Mouse (Mus musculus) thymus, postnatal 25 days (tissue): ENCODE results near the gene Cyp2c23.

Source experiments
- DNase-seq: peaks from one replicate; pipeline ENCODE4 v3.0.0; 2022

The Cyp2c23 gene

DNA sequence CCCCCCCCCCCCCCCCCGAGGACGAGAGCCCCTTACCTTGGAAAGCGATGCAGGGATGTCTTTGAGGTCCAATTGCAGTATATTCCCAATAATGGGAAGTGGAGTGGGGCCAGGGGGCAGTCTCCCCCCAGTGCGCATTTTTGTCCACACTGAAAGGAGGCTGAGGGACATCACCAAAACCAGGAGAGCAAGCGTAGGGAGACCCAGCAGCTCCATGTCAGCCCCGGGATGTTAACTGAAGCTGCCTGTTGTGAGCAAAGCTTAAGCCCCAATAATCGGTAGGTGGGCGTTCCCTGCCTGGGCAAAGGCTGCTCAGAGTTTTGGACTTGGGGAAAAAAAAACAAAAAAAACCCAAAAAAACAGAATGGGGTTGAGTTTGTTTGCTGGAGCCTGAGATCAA, at the start of gene Cyp2c23:
Gene Cyp2c23, minus strand, starts transcription at position 237 of the 400 bp plus-strand sequence.
- no peak for DNase-seq

- DNase-seq: no peak
Measured at GRCm38 (mm10) chr19:44077024-44077423, 48.0 kb upstream of the Cyp2c23 start.

DNA sequence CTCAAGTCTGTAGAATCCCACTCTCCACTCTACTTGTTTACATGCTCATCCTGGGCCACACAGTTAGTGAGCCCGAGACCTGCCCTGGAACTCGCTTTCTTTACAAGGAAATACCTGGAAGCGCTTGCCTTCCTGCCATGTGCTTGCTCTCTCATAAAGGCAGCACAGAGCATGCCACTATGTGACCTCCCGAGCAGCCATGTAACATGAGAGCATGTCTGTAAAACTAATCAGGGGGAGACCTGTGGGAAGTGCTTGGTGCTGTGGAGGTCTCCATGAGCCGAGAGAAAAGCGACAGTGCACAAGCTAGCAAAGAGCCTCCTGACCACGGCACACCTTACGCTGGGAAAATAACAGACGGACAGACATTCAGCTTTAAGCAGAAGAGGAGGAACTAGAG, 47.4 kb upstream of the Cyp2c23 start:
- DNase-seq: no peak

DNA sequence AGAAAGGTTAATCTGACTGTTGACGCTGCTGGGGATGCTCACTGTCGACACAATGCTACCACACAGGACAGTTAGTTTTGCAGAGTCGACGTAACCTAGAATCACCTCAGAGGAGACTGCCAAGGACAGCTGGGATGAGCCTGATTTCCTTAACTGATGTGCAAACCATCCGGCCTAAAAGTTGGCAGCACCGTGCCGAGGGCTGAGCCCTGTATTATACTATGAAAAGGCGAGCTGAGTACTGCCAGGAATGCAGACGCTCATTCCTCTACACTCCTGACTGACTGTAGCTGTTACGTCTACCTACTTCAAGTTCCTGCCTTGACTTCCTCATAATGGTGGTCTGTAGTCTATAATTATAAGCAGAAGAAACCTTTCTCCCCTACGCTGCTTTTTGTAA, 46.0 kb upstream of the Cyp2c23 start:
- DNase-seq: no peak

DNA sequence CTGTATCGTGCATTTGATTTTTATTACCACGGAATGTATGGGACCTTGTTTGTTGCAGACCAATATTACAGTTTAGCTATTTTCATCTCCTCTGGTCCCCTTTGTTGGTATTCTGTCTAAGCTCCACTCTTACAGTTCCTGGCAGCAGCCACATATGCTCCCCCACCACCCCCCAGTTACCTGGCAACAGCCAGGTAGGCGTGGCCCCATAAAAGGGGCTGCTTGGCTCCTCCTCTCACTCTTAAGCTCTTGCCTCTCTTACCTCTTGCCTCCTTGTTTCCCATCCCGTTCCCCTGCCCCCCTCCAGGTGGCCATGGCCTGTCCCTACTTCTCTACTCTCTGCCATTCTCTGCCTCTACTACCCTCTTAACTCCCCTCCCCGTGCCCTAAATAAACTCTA, 42.2 kb upstream of the Cyp2c23 start:
- DNase-seq: no peak

DNA sequence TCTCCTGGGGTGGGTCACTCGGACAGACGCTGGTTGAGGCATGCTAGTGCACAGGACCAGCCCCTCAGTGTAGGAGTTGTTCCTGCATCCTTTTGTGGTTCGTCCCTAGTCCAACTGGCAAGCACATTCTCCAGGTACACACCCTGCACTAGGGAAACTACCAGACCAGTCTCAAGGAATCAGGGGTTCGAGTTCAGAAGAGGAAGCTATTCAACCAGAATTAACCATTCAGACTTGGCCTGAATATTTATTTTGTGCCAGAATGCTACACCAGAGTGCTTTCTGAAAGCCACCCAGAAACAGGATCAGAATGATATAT, 40.9 kb upstream of the Cyp2c23 start:
- DNase-seq: no peak

GRCm38 (mm10) chr19:44069121-44069913, 40.3 kb upstream of the Cyp2c23 start, which contains the start of gene Erlin1:
Gene Erlin1, minus strand, starts transcription at chr19:44069785.
- DNase-seq: peak; percentile 89

GRCm38 (mm10) chr19:44068232-44068631, 39.2 kb upstream of the Cyp2c23 start:
- no peak for DNase-seq

- DNase-seq: no peak
Measured at GRCm38 (mm10) chr19:44067323-44068049, 38.5 kb upstream of the Cyp2c23 start.

DNA sequence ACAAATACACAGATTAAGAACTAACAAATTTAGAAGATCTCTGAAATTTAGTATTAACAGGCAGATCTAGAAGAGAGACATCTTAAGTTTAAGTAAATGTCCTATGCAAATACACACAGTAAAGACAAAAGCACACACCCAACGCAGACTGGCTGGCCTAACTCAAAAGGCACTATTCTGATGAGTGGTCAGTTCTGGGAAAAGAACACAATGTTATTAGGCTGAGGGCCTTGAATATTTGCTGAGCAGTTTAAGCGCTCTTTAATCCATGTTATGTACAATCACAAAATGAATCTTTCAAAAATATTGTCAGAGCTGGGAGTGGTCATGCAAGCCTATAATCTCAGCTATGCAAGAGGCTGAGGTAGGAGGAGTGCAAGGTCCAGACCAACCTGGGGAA, 35.7 kb upstream of the Cyp2c23 start:
- no peak for DNase-seq

GRCm38 (mm10) chr19:44063773-44064172, 34.8 kb upstream of the Cyp2c23 start:
- DNase-seq: no peak

- no peak for DNase-seq
Measured at GRCm38 (mm10) chr19:44060226-44060625, 31.2 kb upstream of the Cyp2c23 start.

DNA sequence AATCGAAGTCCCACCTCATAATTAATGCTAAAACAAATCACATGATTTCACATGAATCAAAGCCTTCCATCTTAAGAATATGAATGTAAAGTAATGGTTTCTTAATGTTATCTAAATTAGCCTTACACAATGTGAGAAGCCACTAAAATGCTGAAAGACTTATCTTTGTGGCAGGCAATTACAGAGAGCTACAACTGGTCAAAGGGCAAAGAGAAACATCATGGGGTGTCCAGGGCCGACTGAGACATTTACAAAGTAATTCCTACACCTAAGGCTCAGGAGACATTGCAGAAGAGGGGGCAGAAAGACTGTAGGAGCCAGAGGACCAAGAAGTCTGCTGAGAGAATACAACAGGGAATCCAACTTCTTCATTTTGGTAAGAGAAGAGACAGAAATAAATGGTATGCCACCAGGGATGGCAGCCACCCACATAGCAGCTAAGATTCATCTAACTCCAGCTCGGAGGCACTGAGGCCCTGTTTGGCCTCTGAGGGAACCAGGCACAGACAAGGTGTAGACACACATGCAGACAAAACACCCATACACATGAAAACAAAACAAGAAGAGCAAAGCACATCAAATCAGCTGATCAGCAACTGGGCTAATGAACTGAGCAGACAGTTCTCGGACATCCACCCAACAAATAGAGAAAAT, 26.3 kb upstream of the Cyp2c23 start:
- no peak for DNase-seq

DNA sequence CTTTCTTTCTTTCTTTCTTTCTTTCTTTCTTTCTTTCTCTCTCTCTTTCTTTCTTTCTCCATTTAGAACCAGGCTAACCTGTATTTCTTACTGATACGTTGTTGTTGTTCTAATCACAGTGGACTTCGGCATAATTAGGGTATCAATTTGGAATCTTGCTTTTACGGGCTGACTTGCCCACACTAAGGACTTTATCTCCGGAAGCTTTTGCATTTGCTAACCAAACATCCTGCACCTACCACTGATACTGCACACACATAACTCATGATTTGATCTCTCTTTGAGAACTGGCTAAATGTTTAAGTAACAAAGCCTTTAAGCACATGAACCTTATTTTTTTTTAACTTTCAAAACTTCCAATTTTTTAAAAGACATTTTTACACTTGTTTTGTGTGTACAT, 21.4 kb upstream of the Cyp2c23 start:
- DNase-seq: no peak

- no peak for DNase-seq
Measured at GRCm38 (mm10) chr19:44049282-44049681, 20.3 kb upstream of the Cyp2c23 start.

GRCm38 (mm10) chr19:44045847-44046246, 16.8 kb upstream of the Cyp2c23 start:
- no peak for DNase-seq

DNA sequence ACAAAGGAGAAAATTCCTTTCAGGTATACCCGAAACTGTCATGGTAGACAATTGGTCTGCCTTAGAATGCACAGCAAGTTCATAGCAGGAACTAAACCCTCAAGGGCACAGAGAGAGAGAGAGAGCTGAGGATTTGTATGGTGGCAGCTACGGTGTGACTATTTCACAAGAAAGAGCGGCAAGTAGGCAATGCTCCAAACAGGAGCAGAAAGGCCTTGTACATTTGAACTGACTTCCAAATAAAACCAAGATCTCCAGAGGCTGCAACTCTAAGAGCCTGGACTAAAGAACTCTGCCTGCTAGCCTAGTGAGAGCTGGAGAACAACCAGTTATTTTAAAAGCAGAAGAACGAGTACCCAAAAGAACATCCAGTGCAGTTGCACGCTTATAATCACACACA, 13.1 kb upstream of the Cyp2c23 start:
- no peak for DNase-seq

DNA sequence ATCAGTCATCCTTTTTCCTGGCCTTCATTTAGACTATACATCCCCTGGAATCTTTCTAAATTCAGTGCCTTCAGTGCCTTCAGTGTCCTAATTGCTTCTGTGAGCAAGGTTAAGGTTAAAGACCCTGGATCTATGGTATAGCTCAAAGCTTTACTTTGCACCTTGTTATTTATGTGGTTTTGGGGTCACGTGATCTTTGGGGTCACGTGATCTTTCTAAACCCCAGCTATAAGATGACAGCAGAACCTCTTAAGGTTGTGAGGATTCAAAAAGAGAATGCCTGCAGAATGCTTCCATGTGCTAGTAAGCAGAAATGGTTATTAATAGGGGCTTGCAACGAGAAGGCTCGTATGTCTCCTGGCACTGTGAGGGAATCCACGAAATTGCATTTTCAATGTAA, 4.4 kb upstream of the Cyp2c23 start:
- no peak for DNase-seq

GRCm38 (mm10) chr19:44032046-44032744, 3.2 kb upstream of the Cyp2c23 start:
- DNase-seq: no peak

DNA sequence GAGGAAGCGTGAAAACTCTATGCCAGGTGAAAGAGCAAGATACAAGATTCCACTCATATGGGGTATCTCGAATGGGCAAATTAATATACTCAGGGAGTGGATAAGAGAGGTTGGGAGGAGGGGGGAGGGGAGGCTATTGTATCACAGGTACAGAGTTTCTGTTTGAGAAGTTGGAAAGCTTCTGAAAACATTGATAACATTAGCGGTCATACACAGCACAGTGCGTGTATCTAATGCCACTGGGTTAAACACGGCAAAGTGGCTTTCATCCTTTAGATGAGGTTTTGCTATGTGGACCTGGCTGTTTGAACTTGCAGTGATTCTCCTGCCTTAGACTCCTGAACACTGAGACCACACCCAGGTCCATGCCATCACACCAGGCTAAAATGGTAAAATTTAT, 1.0 kb upstream of the Cyp2c23 start:
- no peak for DNase-seq

DNA sequence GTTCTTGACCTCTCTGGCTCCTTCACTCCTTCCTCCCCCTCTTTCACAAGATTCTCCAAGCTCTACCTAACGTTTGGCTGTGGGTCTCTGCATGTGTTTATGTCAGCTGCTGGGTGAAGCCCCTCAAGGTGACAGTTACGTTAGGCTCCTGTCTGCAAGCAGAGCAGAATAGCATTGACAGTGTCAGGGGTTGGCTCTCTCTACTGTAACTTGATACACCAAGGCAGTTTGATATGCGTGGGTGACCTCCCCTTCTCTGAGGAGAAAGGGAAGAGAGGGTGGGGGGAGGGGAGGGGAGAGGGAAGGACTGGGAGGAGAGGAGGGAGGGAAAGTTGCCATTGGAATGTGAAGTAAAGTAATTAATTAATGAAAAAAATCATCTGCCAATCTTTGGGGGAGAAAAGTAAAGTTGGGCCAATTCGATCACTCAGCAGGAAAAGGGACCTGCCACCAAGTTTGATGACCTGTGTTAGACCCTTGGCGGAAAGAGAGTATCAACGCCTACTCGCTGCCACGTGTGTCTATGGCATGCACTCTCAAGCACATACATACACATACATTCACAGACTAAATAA, 2.0 kb downstream of the Cyp2c23 start:
- DNase-seq: no peak

DNA sequence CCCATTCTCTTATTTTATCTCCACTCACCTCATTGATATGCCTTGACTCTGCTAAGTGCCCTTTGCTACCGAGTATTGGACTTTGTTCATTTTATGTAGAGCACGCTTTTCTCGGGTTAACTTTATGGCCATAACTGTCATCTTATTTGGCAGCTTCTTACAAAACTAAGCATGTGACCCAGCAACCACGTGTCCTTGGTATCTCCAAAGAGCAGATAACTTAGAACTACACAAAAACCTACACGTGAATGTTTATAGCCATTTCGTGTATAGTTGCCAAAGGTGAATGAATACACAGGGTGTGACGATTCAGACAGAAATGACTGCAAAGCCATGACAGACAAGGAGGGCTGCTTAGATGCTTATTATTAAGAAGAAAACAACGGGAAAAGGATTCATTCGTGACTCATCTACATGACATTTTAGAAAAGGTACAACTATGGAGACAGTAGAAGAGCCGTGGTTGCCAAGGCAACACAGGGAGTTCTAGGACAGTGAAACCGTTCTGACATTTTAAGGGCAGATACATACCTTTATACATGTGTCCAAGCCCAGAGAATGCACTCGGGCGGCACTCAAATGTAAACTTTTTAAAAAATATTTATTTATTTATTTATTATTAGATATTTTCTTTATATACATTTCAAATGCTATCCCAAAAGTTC, 4.0 kb downstream of the Cyp2c23 start:
- DNase-seq: no peak
